Mouse (Mus musculus) T-helper 1 cell (primary cell): Measurements from ENCODE around the gene Ugt2a2.
"Not testable (repeated sequence)": the region's sequence is repeated elsewhere in the genome, so short reads cannot be mapped to it uniquely, and the experiment has no call there.

Experiments used
- in situ Hi-C: fragments of 300-600 bp; cut with MboI, MseI; formaldehyde crosslinking; loops from one replicate; pipeline ENCODE4 v1.15.1; 2025; ENCODE audit warnings: high pct_unique_total_duplicates

The Ugt2a2 gene

GRCm38 (mm10) chr5:87482160-87482559, at the start of gene Ugt2a2:
Gene Ugt2a2, minus strand, starts transcription at chr5:87482260.
- in situ Hi-C loops = no loop called here

- in situ Hi-C loops = not testable (repeated sequence)
Measured at GRCm38 (mm10) chr5:87523561-87523960, 41.5 kb upstream of the Ugt2a2 start.

- in situ Hi-C loops = no loop called here
Measured at GRCm38 (mm10) chr5:87505776-87506458, 23.9 kb upstream of the Ugt2a2 start.

- in situ Hi-C loops = no loop called here
Measured at GRCm38 (mm10) chr5:87502687-87503086, 20.6 kb upstream of the Ugt2a2 start.

- in situ Hi-C loops = no loop called here
Measured at GRCm38 (mm10) chr5:87499341-87499740, 17.3 kb upstream of the Ugt2a2 start.

- in situ Hi-C loops = no loop called here
Measured at GRCm38 (mm10) chr5:87498936-87499335, 16.9 kb upstream of the Ugt2a2 start.

GRCm38 (mm10) chr5:87490771-87491170, 8.7 kb upstream of the Ugt2a2 start, which contains the start of gene Ugt2a1:
Gene Ugt2a1, minus strand, starts transcription at chr5:87490871.
- in situ Hi-C loops = no loop called here

GRCm38 (mm10) chr5:87486706-87487105, 4.6 kb upstream of the Ugt2a2 start, which contains the start of gene Gm43638:
Gene Gm43638, minus strand, starts transcription at chr5:87486806.
- in situ Hi-C loops = not testable (repeated sequence)

GRCm38 (mm10) chr5:87458810-87459209, 23.2 kb downstream of the Ugt2a2 start:
- in situ Hi-C loops = no loop called here

GRCm38 (mm10) chr5:87457701-87458100, 24.4 kb downstream of the Ugt2a2 start:
- in situ Hi-C loops = no loop called here

- in situ Hi-C loops = no loop called here
Measured at GRCm38 (mm10) chr5:87456216-87456850, 25.7 kb downstream of the Ugt2a2 start.

GRCm38 (mm10) chr5:87455519-87455918, 26.5 kb downstream of the Ugt2a2 start:
- in situ Hi-C loops = no loop called here

- in situ Hi-C loops = not testable (repeated sequence)
Measured at GRCm38 (mm10) chr5:87452514-87452913, 29.5 kb downstream of the Ugt2a2 start.

- in situ Hi-C loops = no loop called here
Measured at GRCm38 (mm10) chr5:87436264-87436663, 45.8 kb downstream of the Ugt2a2 start.

- in situ Hi-C loops = no loop called here
Measured at GRCm38 (mm10) chr5:87425676-87426075, 56.4 kb downstream of the Ugt2a2 start.

GRCm38 (mm10) chr5:87424041-87424440, 58.0 kb downstream of the Ugt2a2 start, which contains the start of gene Ugt2b38:
Gene Ugt2b38, minus strand, starts transcription at chr5:87424203.
- in situ Hi-C loops = not testable (repeated sequence)
